Mouse (Mus musculus): ENCODE measurements around the gene D1Pas1. TPM values are rescaled to one million over a fixed set of nuclear protein-coding genes. Genes with fewer than 3 reads are reported as not detected.

The D1Pas1 gene
- total RNA-seq, 1 experiment from 2014 or later: not detected

DNA sequence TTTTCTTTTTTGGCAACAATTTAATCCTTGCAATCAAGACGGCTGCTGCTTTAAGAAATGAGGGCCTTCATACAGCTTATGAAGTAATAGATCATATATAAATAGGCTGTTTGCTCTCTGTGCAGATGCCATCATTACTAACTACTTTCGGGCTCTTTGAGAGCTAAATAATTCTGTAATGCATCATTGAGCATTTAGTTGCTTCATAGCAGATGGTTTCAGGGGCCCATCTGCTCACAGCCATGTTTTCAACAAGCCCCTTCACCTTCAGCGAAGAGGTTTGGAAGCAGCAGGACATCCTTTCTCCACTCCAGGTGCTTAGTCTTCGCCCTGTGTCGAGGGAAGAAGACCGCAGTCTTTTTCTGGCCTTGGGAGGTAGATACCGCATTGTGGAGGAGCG, 12.2 kb downstream of the D1Pas1 start:
- ATAC-seq (replicated peaks in 1 of 2; ENCODE audit: insufficient read depth in 1 of 2, low FRiP score in 2 of 2, low TSS enrichment in 1 of 2, low read depth in 1 of 2, poor library complexity in 2 of 2, severe bottlenecking in 2 of 2): no peak

DNA sequence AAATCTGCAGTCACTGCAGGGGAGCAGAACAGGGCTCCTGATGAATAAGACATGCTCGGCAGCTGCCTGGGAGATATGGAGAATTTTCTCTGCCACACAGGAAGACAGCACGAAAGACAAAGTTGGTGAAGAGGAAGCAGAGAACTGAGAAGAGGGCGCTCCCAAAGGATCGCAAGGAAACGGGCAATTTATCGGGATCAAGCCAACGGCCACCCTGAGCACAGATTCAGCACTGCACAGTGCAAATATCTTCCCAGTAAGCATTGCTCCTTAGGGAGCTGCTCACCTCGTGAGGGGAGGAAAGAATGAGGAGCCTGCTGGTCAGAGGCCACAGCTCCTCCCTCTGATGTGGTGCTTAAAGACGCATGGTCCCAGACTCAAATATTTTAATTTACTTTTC, 13.3 kb downstream of the D1Pas1 start:
- no peak for ATAC-seq (replicated peaks in 1 of 2; ENCODE audit: insufficient read depth in 1 of 2, low FRiP score in 2 of 2, low TSS enrichment in 1 of 2, low read depth in 1 of 2, poor library complexity in 2 of 2, severe bottlenecking in 2 of 2)

GRCm38 (mm10) chr1:186985131-186985530, 17.9 kb downstream of the D1Pas1 start:
- no peak for ATAC-seq (replicated peaks in 1 of 2; ENCODE audit: insufficient read depth in 1 of 2, low FRiP score in 2 of 2, low TSS enrichment in 1 of 2, low read depth in 1 of 2, poor library complexity in 2 of 2, severe bottlenecking in 2 of 2)

- ATAC-seq (replicated peaks in 1 of 2; ENCODE audit: insufficient read depth in 1 of 2, low FRiP score in 2 of 2, low TSS enrichment in 1 of 2, low read depth in 1 of 2, poor library complexity in 2 of 2, severe bottlenecking in 2 of 2): no peak
Observed at GRCm38 (mm10) chr1:186986086-186986485, 18.9 kb downstream of the D1Pas1 start.

GRCm38 (mm10) chr1:186986506-186986905, 19.3 kb downstream of the D1Pas1 start:
- ATAC-seq (replicated peaks in 1 of 2; ENCODE audit: insufficient read depth in 1 of 2, low FRiP score in 2 of 2, low TSS enrichment in 1 of 2, low read depth in 1 of 2, poor library complexity in 2 of 2, severe bottlenecking in 2 of 2): no peak

GRCm38 (mm10) chr1:186988281-186988682, 21.1 kb downstream of the D1Pas1 start:
- no peak for ATAC-seq (replicated peaks in 1 of 2; ENCODE audit: insufficient read depth in 1 of 2, low FRiP score in 2 of 2, low TSS enrichment in 1 of 2, low read depth in 1 of 2, poor library complexity in 2 of 2, severe bottlenecking in 2 of 2)

DNA sequence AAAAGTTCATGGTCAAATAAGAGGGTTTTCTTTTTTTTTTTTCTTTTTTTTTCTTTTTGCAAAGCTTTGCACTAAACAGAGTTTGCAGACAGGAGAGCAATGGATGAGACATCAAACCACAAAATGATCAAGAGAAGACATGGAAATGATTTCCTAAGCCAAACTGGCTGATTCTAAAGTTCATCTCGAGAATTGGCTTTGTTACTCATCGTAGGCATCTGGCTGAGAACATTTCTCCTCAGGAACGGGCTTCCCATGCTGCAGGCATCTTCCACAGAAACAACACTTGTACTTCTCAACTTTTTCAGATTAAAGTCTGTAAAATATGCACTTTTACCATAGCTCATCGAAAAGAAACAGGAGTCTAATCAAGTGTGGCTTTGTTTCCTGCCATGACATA, 21.6 kb downstream of the D1Pas1 start:
- ATAC-seq (replicated peaks in 1 of 2; ENCODE audit: insufficient read depth in 1 of 2, low FRiP score in 2 of 2, low TSS enrichment in 1 of 2, low read depth in 1 of 2, poor library complexity in 2 of 2, severe bottlenecking in 2 of 2): no peak

DNA sequence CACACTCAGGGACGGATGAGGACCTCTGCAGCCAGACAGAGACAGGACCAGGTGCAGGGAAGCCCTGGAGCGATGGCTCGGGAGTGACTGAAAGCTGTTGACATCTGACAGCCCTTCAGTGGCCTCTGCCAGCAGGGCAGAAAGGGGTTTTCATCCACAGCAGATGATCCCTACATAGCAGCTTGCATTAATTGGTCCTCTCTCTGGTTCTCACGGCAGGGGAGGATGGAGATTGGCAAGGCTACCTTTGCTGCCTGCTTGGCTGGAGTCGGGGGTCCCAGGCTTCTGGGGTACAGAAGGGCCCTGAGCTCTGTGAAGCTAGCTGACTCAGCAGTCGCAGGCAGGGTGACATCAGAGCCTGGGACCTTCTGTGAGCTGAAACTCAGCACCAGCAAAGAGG, 24.3 kb downstream of the D1Pas1 start:
- ATAC-seq (replicated peaks in 1 of 2; ENCODE audit: insufficient read depth in 1 of 2, low FRiP score in 2 of 2, low TSS enrichment in 1 of 2, low read depth in 1 of 2, poor library complexity in 2 of 2, severe bottlenecking in 2 of 2): no peak

DNA sequence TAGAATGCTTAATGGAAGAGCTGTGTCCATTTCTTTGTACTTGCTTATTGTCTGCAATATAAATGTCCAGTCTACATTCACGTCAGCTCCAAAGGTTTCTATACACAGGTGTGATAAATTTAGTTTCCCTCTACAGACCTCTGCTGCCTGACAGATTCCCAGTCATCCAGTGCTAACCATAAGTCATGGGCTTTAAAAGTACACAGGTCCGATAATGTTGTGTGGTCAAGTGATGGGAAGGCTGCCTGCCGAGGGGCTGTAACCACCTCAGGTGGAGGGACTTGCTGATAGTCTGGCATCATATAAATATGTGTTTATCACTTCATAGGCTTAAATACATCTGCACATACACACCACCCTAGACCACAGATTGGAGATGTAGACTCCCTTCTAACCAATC, 24.9 kb downstream of the D1Pas1 start:
- ATAC-seq (replicated peaks in 1 of 2; ENCODE audit: insufficient read depth in 1 of 2, low FRiP score in 2 of 2, low TSS enrichment in 1 of 2, low read depth in 1 of 2, poor library complexity in 2 of 2, severe bottlenecking in 2 of 2): no peak

- ATAC-seq (replicated peaks in 1 of 2; ENCODE audit: insufficient read depth in 1 of 2, low FRiP score in 2 of 2, low TSS enrichment in 1 of 2, low read depth in 1 of 2, poor library complexity in 2 of 2, severe bottlenecking in 2 of 2): no peak
Observed at GRCm38 (mm10) chr1:186997596-186998304, 30.5 kb downstream of the D1Pas1 start.

- ATAC-seq (replicated peaks in 1 of 2; ENCODE audit: insufficient read depth in 1 of 2, low FRiP score in 2 of 2, low TSS enrichment in 1 of 2, low read depth in 1 of 2, poor library complexity in 2 of 2, severe bottlenecking in 2 of 2): no peak
Observed at GRCm38 (mm10) chr1:187003441-187003861, 36.2 kb downstream of the D1Pas1 start.

DNA sequence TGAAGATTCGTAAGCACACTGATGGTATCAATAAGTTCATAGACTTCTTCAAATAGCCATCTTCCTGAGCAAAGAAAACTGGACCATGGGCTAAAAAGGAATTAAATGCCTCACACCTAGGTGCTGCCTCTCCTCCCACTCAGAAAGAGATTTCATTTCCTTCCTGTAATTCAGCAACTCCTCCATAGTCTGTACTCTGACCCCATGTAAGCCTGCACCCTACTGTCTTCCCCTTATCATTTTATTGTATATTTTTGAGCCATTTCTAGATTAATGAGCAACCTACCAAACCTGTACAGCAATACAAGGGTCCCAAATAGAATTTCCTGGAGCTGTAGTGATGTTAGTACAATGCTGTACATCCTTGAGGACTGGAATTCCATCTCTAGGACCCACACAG, 37.1 kb downstream of the D1Pas1 start:
- no peak for ATAC-seq (replicated peaks in 1 of 2; ENCODE audit: insufficient read depth in 1 of 2, low FRiP score in 2 of 2, low TSS enrichment in 1 of 2, low read depth in 1 of 2, poor library complexity in 2 of 2, severe bottlenecking in 2 of 2)

GRCm38 (mm10) chr1:187006227-187006925, 39.2 kb downstream of the D1Pas1 start:
- ATAC-seq (replicated peaks in 1 of 2; ENCODE audit: insufficient read depth in 1 of 2, low FRiP score in 2 of 2, low TSS enrichment in 1 of 2, low read depth in 1 of 2, poor library complexity in 2 of 2, severe bottlenecking in 2 of 2): no peak

DNA sequence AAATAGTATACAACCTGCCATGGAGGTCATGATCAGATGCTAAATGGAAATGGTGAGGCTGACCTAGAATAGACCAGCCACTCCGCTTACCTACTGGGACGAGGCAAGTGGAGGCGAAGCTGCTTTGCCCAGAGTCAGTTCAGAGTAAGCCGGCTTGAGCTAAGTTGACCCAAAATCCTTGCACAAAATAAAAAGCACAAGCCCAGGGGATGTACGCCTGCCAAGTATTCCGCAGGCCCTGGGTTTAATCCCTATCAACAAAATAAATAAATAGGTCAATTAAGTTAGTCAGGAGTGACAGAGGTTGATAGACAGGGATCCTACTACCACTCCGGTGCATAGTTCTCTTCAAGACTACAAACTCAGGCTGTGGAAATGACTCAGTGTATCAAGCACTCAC, 41.0 kb downstream of the D1Pas1 start:
- no peak for ATAC-seq (replicated peaks in 1 of 2; ENCODE audit: insufficient read depth in 1 of 2, low FRiP score in 2 of 2, low TSS enrichment in 1 of 2, low read depth in 1 of 2, poor library complexity in 2 of 2, severe bottlenecking in 2 of 2)

DNA sequence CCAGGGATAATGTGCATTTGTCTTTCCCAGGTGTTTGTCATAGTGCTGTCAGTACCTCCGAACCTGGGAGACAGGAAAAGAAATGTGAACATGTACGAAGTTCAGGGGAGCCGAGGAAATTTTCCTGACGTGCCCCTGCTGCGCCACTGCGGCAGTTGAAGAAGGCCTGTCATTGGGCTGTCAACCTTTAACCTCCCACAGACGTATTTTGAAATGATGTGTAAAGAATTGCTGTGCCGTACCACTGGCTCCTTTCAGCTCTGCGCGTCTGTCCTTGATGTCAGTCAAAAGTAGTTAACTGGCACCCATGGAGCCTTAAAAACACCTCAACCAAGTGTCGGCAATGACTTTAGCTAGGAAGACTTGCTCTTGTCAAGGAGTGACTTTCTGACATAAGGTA, 42.9 kb downstream of the D1Pas1 start:
- ATAC-seq (replicated peaks in 1 of 2; ENCODE audit: insufficient read depth in 1 of 2, low FRiP score in 2 of 2, low TSS enrichment in 1 of 2, low read depth in 1 of 2, poor library complexity in 2 of 2, severe bottlenecking in 2 of 2): no peak

DNA sequence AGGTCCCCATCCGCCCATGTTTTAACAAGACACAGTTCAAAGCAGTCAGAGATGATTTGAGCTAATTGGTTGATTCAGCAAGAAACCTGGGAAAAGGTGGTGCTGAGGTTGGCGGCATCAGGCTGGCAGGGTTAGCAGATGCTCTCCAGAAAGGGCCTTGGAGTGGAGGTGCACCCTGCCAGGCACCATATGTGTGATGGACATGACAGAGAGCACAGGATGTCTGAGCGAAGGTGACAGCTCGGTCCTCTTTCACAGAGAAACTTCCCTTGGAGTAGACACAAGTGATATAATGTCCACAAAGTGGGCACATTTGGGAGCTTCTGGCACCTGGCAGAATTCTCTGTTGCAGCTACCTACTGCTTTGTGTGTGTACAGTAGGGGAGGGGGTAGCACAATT, 44.4 kb downstream of the D1Pas1 start:
- no peak for ATAC-seq (replicated peaks in 1 of 2; ENCODE audit: insufficient read depth in 1 of 2, low FRiP score in 2 of 2, low TSS enrichment in 1 of 2, low read depth in 1 of 2, poor library complexity in 2 of 2, severe bottlenecking in 2 of 2)

- ATAC-seq (replicated peaks in 1 of 2; ENCODE audit: insufficient read depth in 1 of 2, low FRiP score in 2 of 2, low TSS enrichment in 1 of 2, low read depth in 1 of 2, poor library complexity in 2 of 2, severe bottlenecking in 2 of 2): no peak
Observed at GRCm38 (mm10) chr1:187014141-187014540, 46.9 kb downstream of the D1Pas1 start.

GRCm38 (mm10) chr1:187015673-187016072, 48.5 kb downstream of the D1Pas1 start:
- ATAC-seq (replicated peaks in 1 of 2; ENCODE audit: insufficient read depth in 1 of 2, low FRiP score in 2 of 2, low TSS enrichment in 1 of 2, low read depth in 1 of 2, poor library complexity in 2 of 2, severe bottlenecking in 2 of 2): no peak

DNA sequence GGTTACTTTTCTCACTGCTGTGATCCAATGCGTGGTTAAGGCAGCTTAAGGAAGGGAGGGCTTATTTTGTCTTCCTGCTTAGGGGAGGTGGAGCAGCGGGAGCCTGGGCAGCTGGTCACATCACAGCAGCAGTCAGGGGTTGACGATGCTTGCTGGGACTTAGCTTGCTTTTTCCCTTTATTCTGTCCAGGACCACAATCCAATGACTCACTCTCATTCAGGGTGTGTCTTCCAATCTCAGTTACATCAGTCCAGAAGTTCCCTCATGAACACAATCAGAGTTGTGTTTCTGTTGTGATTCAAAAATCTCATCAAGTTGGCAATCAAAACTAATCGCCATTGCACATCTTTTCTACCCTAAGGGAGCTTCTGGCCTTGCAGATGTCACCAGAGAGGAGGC, 48.9 kb downstream of the D1Pas1 start:
- ATAC-seq (replicated peaks in 1 of 2; ENCODE audit: insufficient read depth in 1 of 2, low FRiP score in 2 of 2, low TSS enrichment in 1 of 2, low read depth in 1 of 2, poor library complexity in 2 of 2, severe bottlenecking in 2 of 2): no peak

All from hematopoietic stem cell, adult 5-6 weeks (primary cell).